Comparison of ENCODE assay signal across 21 mouse cellular contexts in the genomic region with DNA sequence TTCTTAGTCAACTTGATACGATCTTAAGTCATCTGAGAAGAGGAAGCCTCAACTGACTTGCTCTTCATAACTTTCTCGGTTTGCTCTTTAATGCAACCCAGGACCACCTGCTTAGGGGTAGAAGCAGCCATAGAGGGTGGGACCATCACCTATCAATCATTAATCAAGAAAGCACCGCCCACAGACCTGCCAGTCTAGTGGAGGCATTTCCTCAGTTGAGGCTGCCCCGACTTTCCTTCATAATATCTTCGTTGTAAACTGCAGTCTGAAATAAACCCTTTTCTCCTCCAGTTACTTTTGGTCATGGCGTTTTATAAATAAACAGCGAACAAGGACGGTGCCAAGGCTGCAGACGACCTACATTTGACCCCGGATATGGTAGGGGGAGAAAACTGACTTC. TPM values are rescaled to one million over a fixed set of nuclear protein-coding genes. Genes with fewer than 3 reads are reported as not detected.
DNase-seq lines count a peak whose midpoint lies in the region; ATAC-seq and TF ChIP-seq lines count a peak whose summit lies in the region.
"Had no signal": no experiment of that assay in that cellular context is flagged by ENCODE, and none has a peak within 500 bp of the region (broad histone marks: within the 10 kb centered on the region; RNA-seq: fewer than 3 reads in every experiment).

No protein-coding gene starts in this region.

- no peak overlapping the region for H3K27ac ChIP-seq in liver, embryonic 16.5 days (ENCODE audit: low read length)
- no peak overlapping the region for H3K27ac ChIP-seq in liver, embryonic 11.5 days (ENCODE audit: low read depth, low read length)
- peak overlapping the region; percentile 37; the same call in 1 of the 2 replicates for H3K27ac ChIP-seq in intestine, embryonic 16.5 days (ENCODE audit: low read length)
- no peak overlapping the region for H3K27ac ChIP-seq in kidney, embryonic 14.5 days (ENCODE audit: low read depth, low read length)
- peak overlapping the region; percentile 83 for H3K27ac ChIP-seq in liver, postnatal 0 days (ENCODE audit: low read depth)
- no peak overlapping the region for H3K27ac ChIP-seq in forebrain, embryonic 14.5 days (ENCODE audit: low read depth, low read length)
- no peak overlapping the region for H3K27ac ChIP-seq in forebrain, embryonic 13.5 days
- H3K27ac ChIP-seq: embryonic facial prominence, embryonic 12.5 days; hindbrain, embryonic 13.5 days; liver, embryonic 14.5 days; macrophage; midbrain, embryonic 13.5 days had no signal

- H3K4me1 ChIP-seq in liver, embryonic 16.5 days (ENCODE audit: control insufficient read depth, low read depth, low read length) = no peaks in the 10 kb centered on the region
- H3K4me1 ChIP-seq in liver, embryonic 11.5 days (replicated peaks; ENCODE audit: control insufficient read depth, insufficient read depth, low read length) = no peaks in the 10 kb centered on the region; the same call in 1 of the 2 replicates
- H3K4me1 ChIP-seq in intestine, embryonic 16.5 days (ENCODE audit: control insufficient read depth, insufficient read depth, low read length) = peaks cover 6% of the 10 kb centered on the region; the same call in 1 of the 2 replicates
- H3K4me1 ChIP-seq in kidney, embryonic 14.5 days (ENCODE audit: control insufficient read depth, insufficient read depth, low read length) = peaks cover 10% of the 10 kb centered on the region; the same call in 1 of the 2 replicates
- H3K4me1 ChIP-seq in liver, postnatal 0 days (ENCODE audit: insufficient read depth) = no peaks in the 10 kb centered on the region
- H3K4me1 ChIP-seq in forebrain, embryonic 14.5 days (ENCODE audit: control insufficient read depth, insufficient read depth, low read length) = no peaks in the 10 kb centered on the region
- H3K4me1 ChIP-seq in forebrain, embryonic 13.5 days = no peaks in the 10 kb centered on the region
- H3K4me1 ChIP-seq: hindbrain, embryonic 13.5 days; midbrain, embryonic 13.5 days had no signal

- no peaks in the 10 kb centered on the region for H3K36me3 ChIP-seq in liver, embryonic 16.5 days (ENCODE audit: control insufficient read depth, insufficient read depth)
- H3K36me3 ChIP-seq in liver, embryonic 11.5 days (ENCODE audit: control insufficient read depth, insufficient read depth, low read length) = no peaks in the 10 kb centered on the region
- no peaks in the 10 kb centered on the region for H3K36me3 ChIP-seq in intestine, embryonic 16.5 days (ENCODE audit: control insufficient read depth, insufficient read depth, low read length)
- H3K36me3 ChIP-seq in kidney, embryonic 14.5 days (ENCODE audit: control insufficient read depth, insufficient read depth, low read length) = no peaks in the 10 kb centered on the region
- no peaks in the 10 kb centered on the region for H3K36me3 ChIP-seq in liver, postnatal 0 days (replicated peaks; ENCODE audit: insufficient read depth, low read length)
- H3K36me3 ChIP-seq in forebrain, embryonic 14.5 days (ENCODE audit: control insufficient read depth, insufficient read depth, low read length) = no peaks in the 10 kb centered on the region
- no peaks in the 10 kb centered on the region for H3K36me3 ChIP-seq in forebrain, embryonic 13.5 days (ENCODE audit: poor library complexity, severe bottlenecking)
- H3K36me3 ChIP-seq: embryonic facial prominence, embryonic 12.5 days; hindbrain, embryonic 13.5 days; midbrain, embryonic 13.5 days had no signal

- WGBS in liver, embryonic 16.5 days (ENCODE audit: insufficient replicate concordance) = 45% methylated on average over 10 of the region's 10 CpGs
- WGBS in liver, embryonic 11.5 days = 58% methylated on average over 10 of the region's 10 CpGs
- WGBS in intestine, embryonic 16.5 days = 20% methylated on average over 10 of the region's 10 CpGs
- 24% methylated on average over 10 of the region's 10 CpGs for WGBS in kidney, embryonic 14.5 days
- 36% methylated on average over 10 of the region's 10 CpGs for WGBS in liver, postnatal 0 days (ENCODE audit: insufficient replicate concordance)
- WGBS in forebrain, embryonic 14.5 days = 79% methylated on average over 10 of the region's 10 CpGs
- WGBS in forebrain, embryonic 13.5 days = 81% methylated on average over 10 of the region's 10 CpGs

- H3K9me3 ChIP-seq in liver, embryonic 16.5 days (replicated peaks; ENCODE audit: control insufficient read depth, low read length) = no peaks in the 10 kb centered on the region
- no peaks in the 10 kb centered on the region for H3K9me3 ChIP-seq in liver, embryonic 11.5 days (ENCODE audit: control insufficient read depth, low read length)
- H3K9me3 ChIP-seq in intestine, embryonic 16.5 days (ENCODE audit: control insufficient read depth, low read length) = no peaks in the 10 kb centered on the region
- H3K9me3 ChIP-seq in kidney, embryonic 14.5 days (ENCODE audit: control insufficient read depth, low read length) = no peaks in the 10 kb centered on the region
- H3K9me3 ChIP-seq in liver, postnatal 0 days (ENCODE audit: low read length) = no peaks in the 10 kb centered on the region
- no peaks in the 10 kb centered on the region for H3K9me3 ChIP-seq in forebrain, embryonic 14.5 days (replicated peaks; ENCODE audit: control insufficient read depth, low read length)
- no peaks in the 10 kb centered on the region for H3K9me3 ChIP-seq in forebrain, embryonic 13.5 days (replicated peaks)
- H3K9me3 ChIP-seq: embryonic facial prominence, embryonic 12.5 days; hindbrain, embryonic 13.5 days; midbrain, embryonic 13.5 days had no signal

- peak overlapping the region; percentile 25; the same call in 1 of the 2 replicates for H3K4me2 ChIP-seq in liver, embryonic 16.5 days (ENCODE audit: low read depth, low read length)
- H3K4me2 ChIP-seq in liver, embryonic 11.5 days = no peak overlapping the region
- peak overlapping the region; percentile 37; the same call in 1 of the 2 replicates for H3K4me2 ChIP-seq in intestine, embryonic 16.5 days (ENCODE audit: low read depth, low read length)
- H3K4me2 ChIP-seq in kidney, embryonic 14.5 days (replicated peaks; ENCODE audit: low read depth, low read length) = peak overlapping the region; percentile 19; the same call in 1 of the 2 replicates
- H3K4me2 ChIP-seq in liver, postnatal 0 days (ENCODE audit: low read depth, low read length) = peak overlapping the region; percentile 52
- no peak overlapping the region for H3K4me2 ChIP-seq in forebrain, embryonic 14.5 days (ENCODE audit: low read length)
- H3K4me2 ChIP-seq in forebrain, embryonic 13.5 days = no peak overlapping the region
- H3K4me2 ChIP-seq: embryonic facial prominence, embryonic 12.5 days; heart, embryonic 11.5 days; hindbrain, embryonic 13.5 days; midbrain, embryonic 13.5 days had no signal

- no peak for TF ChIP-seq CTCF in liver, postnatal 0 days (IDR thresholded peaks at IDR 0.05; ENCODE audit: low read depth)

- H3K9ac ChIP-seq in liver, embryonic 16.5 days (ENCODE audit: low read depth, low read length) = no peak overlapping the region
- H3K9ac ChIP-seq in liver, embryonic 11.5 days (ENCODE audit: low read depth, low read length) = no peak overlapping the region
- no peak overlapping the region for H3K9ac ChIP-seq in intestine, embryonic 16.5 days (ENCODE audit: low read depth, low read length)
- H3K9ac ChIP-seq in kidney, embryonic 14.5 days (ENCODE audit: low read depth, low read length) = no peak overlapping the region
- H3K9ac ChIP-seq in liver, postnatal 0 days (replicated peaks) = no peak overlapping the region; the same call in 1 of the 2 replicates
- H3K9ac ChIP-seq in forebrain, embryonic 14.5 days (ENCODE audit: low read length) = no peak overlapping the region
- H3K9ac ChIP-seq in forebrain, embryonic 13.5 days = no peak overlapping the region
- H3K9ac ChIP-seq: embryonic facial prominence, embryonic 12.5 days; hindbrain, embryonic 13.5 days; liver, embryonic 14.5 days; midbrain, embryonic 13.5 days had no signal

- no peak for DNase-seq in liver, embryonic 11.5 days (ENCODE audit: low spot score)
- DNase-seq in liver, postnatal 0 days = peak; percentile 13
- DNase-seq in gastrocnemius, postnatal 4 days (ENCODE audit: low spot score in 2 of 2) = no peak
- no peak for DNase-seq in forebrain, embryonic 14.5 days (ENCODE audit: low spot score)
- DNase-seq: cerebellum, postnatal 14 days; gastrocnemius, postnatal 10 days; heart, postnatal 14 days; layer of hippocampus, postnatal 36 days; thymus, adult 18-20 months had no signal

- no peaks in the 10 kb centered on the region for H3K27me3 ChIP-seq in liver, embryonic 16.5 days (ENCODE audit: control insufficient read depth, insufficient read depth, low read depth, low read length)
- no peaks in the 10 kb centered on the region for H3K27me3 ChIP-seq in liver, embryonic 11.5 days (replicated peaks; ENCODE audit: control insufficient read depth, insufficient read depth, low read length)
- H3K27me3 ChIP-seq in intestine, embryonic 16.5 days (replicated peaks; ENCODE audit: control insufficient read depth, insufficient read depth, low read length) = no peaks in the 10 kb centered on the region
- H3K27me3 ChIP-seq in kidney, embryonic 14.5 days (ENCODE audit: control insufficient read depth, insufficient read depth, low read length) = no peaks in the 10 kb centered on the region
- H3K27me3 ChIP-seq in liver, postnatal 0 days (ENCODE audit: insufficient read depth, low read length) = no peaks in the 10 kb centered on the region
- H3K27me3 ChIP-seq in forebrain, embryonic 14.5 days (replicated peaks; ENCODE audit: control insufficient read depth, insufficient read depth, low read length) = no peaks in the 10 kb centered on the region
- H3K27me3 ChIP-seq in forebrain, embryonic 13.5 days = no peaks in the 10 kb centered on the region
- H3K27me3 ChIP-seq: embryonic facial prominence, embryonic 12.5 days; hindbrain, embryonic 13.5 days; midbrain, embryonic 13.5 days had no signal

- peak overlapping the region; percentile 16; the same call in 1 of the 2 replicates for H3K4me3 ChIP-seq in liver, embryonic 16.5 days (ENCODE audit: low read depth, low read length)
- H3K4me3 ChIP-seq in liver, embryonic 11.5 days (ENCODE audit: low read depth, low read length) = no peak overlapping the region
- peak overlapping the region; percentile 28 for H3K4me3 ChIP-seq in intestine, embryonic 16.5 days (ENCODE audit: low read length)
- H3K4me3 ChIP-seq in kidney, embryonic 14.5 days (ENCODE audit: low read length) = no peak overlapping the region
- H3K4me3 ChIP-seq in liver, postnatal 0 days (ENCODE audit: low read depth, low read length) = peak overlapping the region; percentile 18; the same call in 1 of the 2 replicates
- H3K4me3 ChIP-seq in forebrain, embryonic 14.5 days (ENCODE audit: low read depth, low read length) = no peak overlapping the region
- no peak overlapping the region for H3K4me3 ChIP-seq in forebrain, embryonic 13.5 days
- H3K4me3 ChIP-seq: embryonic facial prominence, embryonic 12.5 days; hindbrain, embryonic 13.5 days; midbrain, embryonic 13.5 days had no signal

- no peak; the same call in 1 of the 2 replicates for ATAC-seq in liver, embryonic 16.5 days (ENCODE audit: low read depth)
- no peak for ATAC-seq in liver, embryonic 11.5 days (replicated peaks; ENCODE audit: low FRiP score)
- peak; percentile 79 for ATAC-seq in intestine, embryonic 16.5 days
- peak; percentile 46; the same call in 1 of the 2 replicates for ATAC-seq in kidney, embryonic 14.5 days (ENCODE audit: low FRiP score, low TSS enrichment)
- ATAC-seq in liver, postnatal 0 days = peak; percentile 60
- ATAC-seq in forebrain, embryonic 14.5 days = no peak
- ATAC-seq in forebrain, embryonic 13.5 days = no peak
- ATAC-seq: CD4-positive, CD25-positive, alpha-beta regulatory T cell, adult 4 months; midbrain, embryonic 13.5 days had no signal

- TF ChIP-seq EP300 in liver, postnatal 0 days (IDR thresholded peaks at IDR 0.05; ENCODE audit: low read depth) = no peak

RNA-seq across cellular contexts. Expression of a gene that starts 46.0 kb away (rescaled TPM):
- 14.9 and 15.0 TPM in 2 replicates for polyA plus RNA-seq in liver, embryonic 16.5 days (2015; fragmentation: Nextera tagmentation; extraction: Ambion mirVana)
- polyA plus RNA-seq in liver, embryonic 11.5 days (2014; fragmentation: Nextera tagmentation; extraction: Ambion mirVana) = 60.6 and 61.1 TPM in 2 replicates
- 66.0 and 69.4 TPM in 2 replicates for polyA plus RNA-seq in intestine, embryonic 16.5 days (2015; fragmentation: Nextera tagmentation; extraction: Ambion mirVana)
- 31.7 and 43.7 TPM in 2 replicates for polyA plus RNA-seq in kidney, embryonic 14.5 days (2014; fragmentation: Nextera tagmentation; extraction: Ambion mirVana)
- 5.3 and 6.4 TPM in 2 replicates for polyA plus RNA-seq in liver, postnatal 0 days (2015; fragmentation: Nextera tagmentation; extraction: Ambion mirVana)
- total RNA-seq in gastrocnemius, postnatal 4 days (2021) = 10 to 100 TPM; 39.2 to 41.0 TPM
- 23.8 and 29.2 TPM in 2 replicates for polyA plus RNA-seq in forebrain, embryonic 14.5 days (2014; fragmentation: Nextera tagmentation; extraction: Ambion mirVana)
- 25.9 and 26.9 TPM in 2 replicates for polyA plus RNA-seq in forebrain, embryonic 13.5 days (2015; fragmentation: Nextera tagmentation; extraction: Ambion mirVana)

RNA-seq across cellular contexts. Expression of a gene that starts 55.4 kb away (rescaled TPM):
- 2.5 and 2.7 TPM in 2 replicates for polyA plus RNA-seq in liver, embryonic 16.5 days (2015; fragmentation: Nextera tagmentation; extraction: Ambion mirVana)
- polyA plus RNA-seq in liver, embryonic 11.5 days (2014; fragmentation: Nextera tagmentation; extraction: Ambion mirVana) = 3.6 and 4.5 TPM in 2 replicates
- polyA plus RNA-seq in intestine, embryonic 16.5 days (2015; fragmentation: Nextera tagmentation; extraction: Ambion mirVana) = 11.2 and 11.7 TPM in 2 replicates
- 6.3 and 9.5 TPM in 2 replicates for polyA plus RNA-seq in kidney, embryonic 14.5 days (2014; fragmentation: Nextera tagmentation; extraction: Ambion mirVana)
- 1.3 and 1.6 TPM in 2 replicates for polyA plus RNA-seq in liver, postnatal 0 days (2015; fragmentation: Nextera tagmentation; extraction: Ambion mirVana)
- total RNA-seq in gastrocnemius, postnatal 4 days (2021) = 1 to 10 TPM; 5.5 to 5.9 TPM
- polyA plus RNA-seq in forebrain, embryonic 14.5 days (2014; fragmentation: Nextera tagmentation; extraction: Ambion mirVana) = 10.8 and 13.1 TPM in 2 replicates
- polyA plus RNA-seq in forebrain, embryonic 13.5 days (2015; fragmentation: Nextera tagmentation; extraction: Ambion mirVana) = 12.9 and 15.1 TPM in 2 replicates
- total RNA-seq: MEL had no signal

RNA-seq across cellular contexts. Expression of a gene that starts 55.5 kb away (rescaled TPM):
- 9.4 and 11.9 TPM in 2 replicates for polyA plus RNA-seq in liver, embryonic 16.5 days (2015; fragmentation: Nextera tagmentation; extraction: Ambion mirVana)
- polyA plus RNA-seq in liver, embryonic 11.5 days (2014; fragmentation: Nextera tagmentation; extraction: Ambion mirVana) = 28.4 and 30.9 TPM in 2 replicates
- 24.6 and 25.6 TPM in 2 replicates for polyA plus RNA-seq in intestine, embryonic 16.5 days (2015; fragmentation: Nextera tagmentation; extraction: Ambion mirVana)
- 54.4 and 55.8 TPM in 2 replicates for polyA plus RNA-seq in kidney, embryonic 14.5 days (2014; fragmentation: Nextera tagmentation; extraction: Ambion mirVana)
- polyA plus RNA-seq in liver, postnatal 0 days (2015; fragmentation: Nextera tagmentation; extraction: Ambion mirVana) = 11.6 and 11.8 TPM in 2 replicates
- 10 to 100 TPM; 42.5 to 46.4 TPM for total RNA-seq in gastrocnemius, postnatal 4 days (2021)
- 30.7 and 32.0 TPM in 2 replicates for polyA plus RNA-seq in forebrain, embryonic 14.5 days (2014; fragmentation: Nextera tagmentation; extraction: Ambion mirVana)
- 33.3 and 34.0 TPM in 2 replicates for polyA plus RNA-seq in forebrain, embryonic 13.5 days (2015; fragmentation: Nextera tagmentation; extraction: Ambion mirVana)
- total RNA-seq: MEL had no signal

Comparison
In these comparisons a context has a peak if more than half of its experiments do, and no peak if none do; other contexts are left out.
1. ATAC-seq: peak in intestine, embryonic 16.5 days (single experiment), kidney, embryonic 14.5 days (single experiment) and liver, postnatal 0 days (single experiment); none in liver, embryonic 16.5 days (single experiment), liver, embryonic 11.5 days (single experiment), forebrain, embryonic 14.5 days (single experiment) and forebrain, embryonic 13.5 days (single experiment).
2. H3K27ac ChIP-seq: peak in intestine, embryonic 16.5 days (single experiment) and liver, postnatal 0 days (single experiment); none in liver, embryonic 16.5 days (single experiment), liver, embryonic 11.5 days (single experiment), kidney, embryonic 14.5 days (single experiment), forebrain, embryonic 14.5 days (single experiment) and forebrain, embryonic 13.5 days (single experiment).
3. H3K4me2 ChIP-seq: peak in liver, embryonic 16.5 days (single experiment), intestine, embryonic 16.5 days (single experiment), kidney, embryonic 14.5 days (single experiment) and liver, postnatal 0 days (single experiment); none in liver, embryonic 11.5 days (single experiment), forebrain, embryonic 14.5 days (single experiment) and forebrain, embryonic 13.5 days (single experiment).
4. H3K4me3 ChIP-seq: peak in liver, embryonic 16.5 days (single experiment), intestine, embryonic 16.5 days (single experiment) and liver, postnatal 0 days (single experiment); none in liver, embryonic 11.5 days (single experiment), kidney, embryonic 14.5 days (single experiment), forebrain, embryonic 14.5 days (single experiment) and forebrain, embryonic 13.5 days (single experiment).